Mouse (Mus musculus): ENCODE data around the gene Cdk16.

- no peak for TF ChIP-seq CTCF (IDR thresholded peaks at IDR 0.05; ENCODE audit: insufficient read depth, low read length)
- no peak for TF ChIP-seq POLR2A (IDR thresholded peaks at IDR 0.05; ENCODE audit: borderline replicate concordance, extremely low read depth, low read depth, low read length)
Observed at GRCm38 (mm10) chrX:20705083-20705402, 17.3 kb downstream of the Cdk16 start.
